Comparison of ENCODE assay signal across 23 mouse cellular contexts in the genomic region with DNA sequence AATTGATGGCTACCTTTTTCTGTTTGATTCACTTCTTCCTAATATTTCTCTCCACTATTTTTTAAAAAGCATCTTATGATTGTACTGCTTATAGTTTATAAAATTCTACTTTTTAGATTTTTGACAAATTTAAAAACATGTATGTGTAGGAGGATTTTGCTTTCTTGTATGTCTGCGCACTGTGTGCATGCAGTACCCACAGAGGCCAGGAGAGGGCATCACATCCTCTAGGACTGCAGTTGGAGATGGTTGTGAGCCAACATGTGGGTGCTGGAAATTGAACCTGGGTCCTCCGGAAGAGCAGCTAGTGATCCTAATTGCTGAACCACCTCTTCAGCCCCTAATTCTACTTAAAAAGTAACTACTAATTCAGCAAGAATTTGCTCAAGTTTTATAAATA.
DNase-seq lines count a peak whose midpoint lies in the region; ATAC-seq and TF ChIP-seq lines count a peak whose summit lies in the region.
"Had no signal": no experiment of that assay in that cellular context is flagged by ENCODE, and none has a peak within 500 bp of the region (broad histone marks: within the 10 kb centered on the region; RNA-seq: fewer than 3 reads in every experiment).

No protein-coding gene starts in this region.

- H3K4me3 ChIP-seq in heart, embryonic 10.5 days: no peak overlapping the region
- H3K4me3 ChIP-seq in liver, postnatal 0 days (ENCODE audit: low read depth, low read length): no peak overlapping the region
- no peak overlapping the region for H3K4me3 ChIP-seq in stomach, postnatal 0 days (ENCODE audit: low read depth, low read length)
- H3K4me3 ChIP-seq: embryonic facial prominence, embryonic 15.5 days; forebrain, embryonic 12.5 days; heart, embryonic 15.5 days; hindbrain, embryonic 10.5 days; intestine, embryonic 15.5 days; limb, embryonic 12.5 days; midbrain, embryonic 13.5 days; myocyte had no signal

- peak; percentile 67 for DNase-seq in heart, adult 11 months
- DNase-seq in heart, embryonic 10.5 days (ENCODE audit: low spot score): no peak
- no peak for DNase-seq in liver, postnatal 0 days
- no peak for DNase-seq in liver
- DNase-seq in Patski (ENCODE audit: low read depth, low spot score): no peak
- DNase-seq in stomach, postnatal 0 days (ENCODE audit: low spot score): no peak
- no peak for DNase-seq in cerebellum, postnatal 36 days
- no peak for DNase-seq in kidney, adult 8-10 months
- DNase-seq: adrenal gland, postnatal 25 days; cerebellum, adult 9-11 months; embryo, embryonic 11 days; lung, adult 2 months; thymus, postnatal 14 days had no signal

- no peak overlapping the region for H3K27ac ChIP-seq in heart, embryonic 10.5 days
- H3K27ac ChIP-seq in liver, postnatal 0 days (ENCODE audit: low read depth): no peak overlapping the region
- H3K27ac ChIP-seq in stomach, postnatal 0 days (replicated peaks): no peak overlapping the region
- H3K27ac ChIP-seq: embryonic facial prominence, embryonic 15.5 days; forebrain, embryonic 12.5 days; heart, embryonic 15.5 days; hindbrain, embryonic 10.5 days; intestine, embryonic 15.5 days; kidney, postnatal 0 days; limb, embryonic 12.5 days; midbrain, embryonic 13.5 days had no signal

- H3K9me3 ChIP-seq in heart, embryonic 10.5 days: peaks cover 4% of the 10 kb centered on the region; the same call in 1 of the 2 replicates
- no peaks in the 10 kb centered on the region for H3K9me3 ChIP-seq in liver, postnatal 0 days (ENCODE audit: low read length)
- no peaks in the 10 kb centered on the region for H3K9me3 ChIP-seq in stomach, postnatal 0 days (ENCODE audit: control insufficient read depth, low read length)
- H3K9me3 ChIP-seq: embryonic facial prominence, embryonic 15.5 days; heart, embryonic 15.5 days; intestine, embryonic 15.5 days; midbrain, embryonic 13.5 days had no signal

- H3K27me3 ChIP-seq in heart, embryonic 10.5 days (ENCODE audit: insufficient read depth, poor library complexity, severe bottlenecking): no peaks in the 10 kb centered on the region
- H3K27me3 ChIP-seq in liver, postnatal 0 days (ENCODE audit: insufficient read depth, low read length): no peaks in the 10 kb centered on the region
- H3K27me3 ChIP-seq in Patski: no peaks in the 10 kb centered on the region
- no peaks in the 10 kb centered on the region for H3K27me3 ChIP-seq in stomach, postnatal 0 days (ENCODE audit: control insufficient read depth, insufficient read depth, low read length)
- H3K27me3 ChIP-seq: embryonic facial prominence, embryonic 15.5 days; forebrain, embryonic 12.5 days; heart, embryonic 15.5 days; intestine, embryonic 15.5 days; limb, embryonic 12.5 days; midbrain, embryonic 13.5 days had no signal

- TF ChIP-seq EP300 in liver, postnatal 0 days (IDR thresholded peaks at IDR 0.05; ENCODE audit: low read depth): no peak
- TF ChIP-seq EP300 in stomach, postnatal 0 days (optimal IDR thresholded peaks at IDR 0.05): no peak

- H3K36me3 ChIP-seq in heart, embryonic 10.5 days: peaks cover 8% of the 10 kb centered on the region
- H3K36me3 ChIP-seq in liver, postnatal 0 days (replicated peaks; ENCODE audit: insufficient read depth, low read length): no peaks in the 10 kb centered on the region
- no peaks in the 10 kb centered on the region for H3K36me3 ChIP-seq in stomach, postnatal 0 days (ENCODE audit: control insufficient read depth, insufficient read depth, low read length)
- H3K36me3 ChIP-seq: heart, embryonic 15.5 days; intestine, embryonic 15.5 days had no signal

- no peak overlapping the region for H3K4me2 ChIP-seq in liver, postnatal 0 days (ENCODE audit: low read depth, low read length)
- H3K4me2 ChIP-seq in stomach, postnatal 0 days (replicated peaks; ENCODE audit: low read depth): no peak overlapping the region
- H3K4me2 ChIP-seq: embryonic facial prominence, embryonic 15.5 days; forebrain, embryonic 12.5 days; heart, embryonic 15.5 days; intestine, embryonic 15.5 days; limb, embryonic 12.5 days; midbrain, embryonic 13.5 days had no signal

- TF ChIP-seq CTCF in liver, postnatal 0 days (IDR thresholded peaks at IDR 0.05; ENCODE audit: low read depth): peak; percentile 49
- TF ChIP-seq CTCF in Patski (IDR thresholded peaks at IDR 0.05): peak; percentile 44
- TF ChIP-seq CTCF in stomach, postnatal 0 days (IDR thresholded peaks at IDR 0.05; ENCODE audit: low read depth): peak; percentile 39

- WGBS in heart, embryonic 10.5 days: 93% methylated on average over 2 of the region's 2 CpGs
- WGBS in liver, postnatal 0 days (ENCODE audit: insufficient replicate concordance): 94% methylated on average over 2 of the region's 2 CpGs
- WGBS in stomach, postnatal 0 days: 97% methylated on average over 2 of the region's 2 CpGs

- POLR2A ChIA-PET in Patski (lab: Charles Lee): no interaction called here

- no peak overlapping the region for H3K9ac ChIP-seq in liver, postnatal 0 days (replicated peaks)
- no peak overlapping the region for H3K9ac ChIP-seq in stomach, postnatal 0 days (ENCODE audit: low read length)
- H3K9ac ChIP-seq: embryonic facial prominence, embryonic 15.5 days; forebrain, embryonic 12.5 days; heart, embryonic 15.5 days; intestine, embryonic 15.5 days; limb, embryonic 12.5 days; midbrain, embryonic 13.5 days had no signal

- no peak for ATAC-seq in liver, postnatal 0 days
- ATAC-seq in Patski: no peak
- no peak for ATAC-seq in stomach, postnatal 0 days (ENCODE audit: low FRiP score, low TSS enrichment)
- ATAC-seq: activated CD4-positive, CD25-positive, alpha-beta regulatory T cell, adult 4 months; intestine, embryonic 15.5 days; midbrain, embryonic 13.5 days had no signal

- H3K4me1 ChIP-seq in heart, embryonic 10.5 days: no peaks in the 10 kb centered on the region
- H3K4me1 ChIP-seq in liver, postnatal 0 days (ENCODE audit: insufficient read depth): no peaks in the 10 kb centered on the region
- no peaks in the 10 kb centered on the region for H3K4me1 ChIP-seq in stomach, postnatal 0 days (replicated peaks; ENCODE audit: control insufficient read depth, insufficient read depth)
- H3K4me1 ChIP-seq: embryonic facial prominence, embryonic 15.5 days; forebrain, embryonic 12.5 days; heart, embryonic 15.5 days; hindbrain, embryonic 10.5 days; intestine, embryonic 15.5 days; limb, embryonic 12.5 days; midbrain, embryonic 13.5 days had no signal

- CTCF ChIA-PET in Patski (lab: Charles Lee): no interaction called here

- in situ Hi-C loops in Patski (cut with MboI; ENCODE audit: low pct_unique_long_range_greater_than_20kb): no loop called here
